Mouse (Mus musculus) central nervous system, embryonic 11.5 days (tissue): ENCODE data around the gene Syngr2. TPM values are rescaled to one million over a fixed set of nuclear protein-coding genes. Genes with fewer than 3 reads are reported as not detected.

Experiments used
- polyA plus RNA-seq: library from polyadenylated mRNA; depleted of rRNA; stranded (reverse); fragments of >200 nt; gene quantifications from 2 replicates; pipeline ENCODE4 v1.2.3, GENCODE M21; 2012; rRNA removed

The Syngr2 gene
- polyA plus RNA-seq = 12.5 and 19.0 TPM in 2 replicates

DNA sequence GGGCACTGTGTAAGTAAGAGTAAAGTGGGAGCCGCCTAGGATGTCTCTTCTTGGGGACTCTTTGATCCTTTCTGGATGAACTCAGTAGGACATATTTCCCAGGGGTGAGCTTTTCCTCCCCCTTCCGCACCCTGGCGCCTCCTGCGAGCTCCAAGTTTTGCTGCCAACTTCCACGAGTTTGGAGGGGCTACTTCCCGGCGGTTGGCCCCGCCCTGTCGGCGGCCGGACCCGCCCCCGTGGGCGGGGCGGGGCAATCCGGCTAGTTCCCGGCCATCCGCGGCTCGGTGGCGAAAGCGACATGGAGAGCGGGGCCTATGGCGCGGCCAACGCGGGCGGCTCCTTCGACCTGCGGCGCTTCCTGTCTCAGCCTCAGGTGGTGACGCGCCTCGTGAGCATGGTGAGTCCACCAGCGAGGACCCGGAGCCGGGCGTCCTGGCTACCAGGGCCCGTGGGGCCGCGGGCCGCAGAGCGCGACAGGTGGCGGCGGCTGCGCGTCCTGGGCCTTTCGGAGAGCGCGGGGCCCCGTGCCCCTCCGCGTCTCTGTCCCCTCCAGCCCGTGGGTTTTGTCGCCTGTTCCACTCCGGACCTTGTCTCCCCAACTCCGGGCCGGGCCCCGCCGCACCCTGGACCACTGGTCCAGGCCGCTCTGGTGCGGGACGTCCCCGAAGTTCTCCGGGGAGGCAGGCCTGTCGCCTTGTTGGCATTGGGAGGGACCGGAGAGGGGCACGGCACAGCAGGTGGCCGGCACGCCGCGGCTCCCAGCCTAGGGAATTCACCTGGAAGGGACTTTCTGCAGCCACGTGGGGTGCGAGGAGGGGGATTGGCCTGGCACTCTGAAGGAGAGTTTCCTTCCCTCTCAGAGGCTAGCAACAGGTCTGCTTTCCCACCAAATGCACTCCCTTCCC is at the start of gene Syngr2, which contains the start of gene Gm20708:
Syngr2 (plus strand) TSS at position 262 of the 905 bp plus-strand sequence.
Gm20708 (plus strand) TSS at position 262 of the 905 bp plus-strand sequence.

DNA sequence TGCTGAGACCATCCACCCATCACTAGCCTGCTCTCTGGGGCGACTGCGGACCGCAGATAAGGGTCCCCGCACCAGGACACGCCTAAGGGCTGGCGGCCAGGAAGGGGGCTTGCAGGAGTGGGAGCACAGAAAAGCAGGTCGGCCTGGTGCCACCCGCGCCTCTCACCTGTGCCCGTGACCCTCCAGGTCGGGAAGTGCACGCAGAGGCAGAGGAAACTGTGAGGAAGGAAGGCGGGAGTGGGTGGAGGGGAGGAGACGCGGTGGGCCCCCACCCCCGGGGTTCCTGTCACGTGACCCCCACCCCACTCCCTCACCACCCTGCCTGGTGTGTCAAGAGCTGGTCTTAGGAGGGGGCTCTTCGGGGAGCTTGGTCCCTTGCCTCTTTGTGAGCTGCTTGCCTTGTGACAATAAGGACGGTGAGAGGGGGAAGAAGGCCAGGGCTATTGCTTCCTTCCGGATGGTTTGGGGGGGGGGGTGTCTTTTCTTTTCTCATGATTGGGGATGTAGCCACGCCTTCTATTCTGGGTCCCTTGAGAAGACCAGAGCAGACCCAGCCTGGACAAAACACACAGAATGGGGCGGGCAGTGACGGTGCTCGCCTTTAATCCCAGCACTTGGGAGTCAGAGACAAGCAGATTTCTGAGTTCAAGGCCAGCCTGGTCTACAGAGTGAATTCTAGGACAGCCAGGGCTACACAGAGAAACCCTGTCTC is 27.3 kb upstream of the Syngr2 start, which contains the start of the genes Tmc8 and Tmc6:
Tmc8 (plus strand) TSS at position 84 of the 712 bp plus-strand sequence.
Tmc6 (minus strand) TSS at position 206 of the 712 bp plus-strand sequence.

DNA sequence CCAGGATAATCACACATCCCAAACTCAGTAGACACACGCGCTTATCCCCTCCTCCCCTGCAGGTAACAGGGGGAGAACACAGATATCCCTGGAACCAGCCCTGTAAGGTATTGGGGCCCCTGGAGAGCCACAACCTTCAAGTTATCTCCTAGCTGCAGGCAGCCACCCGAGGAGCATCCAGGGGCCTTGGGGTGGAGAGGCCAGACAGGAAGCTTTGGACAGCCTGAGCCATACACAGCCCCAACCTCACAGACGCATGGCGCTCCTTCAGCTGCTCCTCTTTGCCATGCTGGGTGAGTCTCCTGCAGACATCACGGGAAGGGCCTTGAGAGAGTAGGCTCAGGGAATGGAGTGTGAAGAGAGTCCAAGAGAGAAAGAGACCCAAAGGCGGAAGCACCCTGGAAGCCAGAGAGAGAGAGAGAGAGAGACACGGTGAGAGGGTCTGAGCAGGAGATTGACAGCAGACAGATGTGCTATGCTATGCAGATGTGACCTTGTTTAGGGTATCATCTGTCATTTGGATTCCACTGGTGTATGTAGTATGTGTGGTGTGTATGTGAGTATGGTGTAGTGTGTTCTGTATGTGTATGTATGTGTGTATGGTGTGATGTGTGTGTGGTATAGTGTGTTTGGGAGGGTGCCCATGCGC is 11.8 kb upstream of the Syngr2 start, which contains the start of gene 6030468B19Rik:
6030468B19Rik (plus strand) TSS at position 150 of the 649 bp plus-strand sequence.

DNA sequence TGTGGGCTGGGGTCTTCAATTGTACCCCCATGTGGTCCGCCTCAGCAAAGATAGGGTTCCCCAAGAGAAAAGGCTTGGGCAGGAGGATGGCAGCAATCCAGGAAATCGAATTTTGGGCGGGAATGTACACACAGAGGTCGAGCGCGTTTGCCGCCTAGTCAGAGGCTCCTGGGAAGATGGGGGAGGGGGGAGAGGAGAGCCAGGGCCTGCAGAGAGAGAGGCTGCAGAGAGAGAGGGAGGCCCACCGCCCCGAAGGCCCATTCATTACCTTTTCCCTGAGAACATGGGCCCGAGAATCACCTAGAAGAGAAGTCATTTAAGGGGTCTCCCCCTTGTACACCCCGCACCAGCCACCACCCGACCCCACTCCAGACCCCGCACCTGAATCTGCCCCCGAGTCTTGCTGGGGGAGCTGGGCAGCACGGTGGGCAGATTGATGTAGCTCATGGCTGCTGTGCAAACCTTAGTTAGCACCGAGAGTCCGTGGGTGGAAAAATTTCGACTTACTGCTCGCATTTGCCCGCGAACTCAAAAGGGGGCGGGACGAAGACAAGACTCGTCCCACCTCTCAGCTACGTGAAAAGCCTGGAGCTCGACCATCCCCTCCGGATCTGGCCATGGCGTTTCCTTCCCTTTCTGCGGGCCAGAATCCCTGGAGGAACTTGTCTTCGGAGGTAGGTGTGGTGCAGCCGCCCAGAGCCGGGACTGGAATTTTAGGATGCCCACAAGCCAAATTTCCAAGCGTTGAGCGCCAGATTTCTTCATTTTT is 16.0 kb downstream of the Syngr2 start, which contains the start of the genes Afmid and Tk1:
Afmid (plus strand) TSS at position 592 of the 769 bp plus-strand sequence.
Tk1 (minus strand) TSS at position 760 of the 769 bp plus-strand sequence.

DNA sequence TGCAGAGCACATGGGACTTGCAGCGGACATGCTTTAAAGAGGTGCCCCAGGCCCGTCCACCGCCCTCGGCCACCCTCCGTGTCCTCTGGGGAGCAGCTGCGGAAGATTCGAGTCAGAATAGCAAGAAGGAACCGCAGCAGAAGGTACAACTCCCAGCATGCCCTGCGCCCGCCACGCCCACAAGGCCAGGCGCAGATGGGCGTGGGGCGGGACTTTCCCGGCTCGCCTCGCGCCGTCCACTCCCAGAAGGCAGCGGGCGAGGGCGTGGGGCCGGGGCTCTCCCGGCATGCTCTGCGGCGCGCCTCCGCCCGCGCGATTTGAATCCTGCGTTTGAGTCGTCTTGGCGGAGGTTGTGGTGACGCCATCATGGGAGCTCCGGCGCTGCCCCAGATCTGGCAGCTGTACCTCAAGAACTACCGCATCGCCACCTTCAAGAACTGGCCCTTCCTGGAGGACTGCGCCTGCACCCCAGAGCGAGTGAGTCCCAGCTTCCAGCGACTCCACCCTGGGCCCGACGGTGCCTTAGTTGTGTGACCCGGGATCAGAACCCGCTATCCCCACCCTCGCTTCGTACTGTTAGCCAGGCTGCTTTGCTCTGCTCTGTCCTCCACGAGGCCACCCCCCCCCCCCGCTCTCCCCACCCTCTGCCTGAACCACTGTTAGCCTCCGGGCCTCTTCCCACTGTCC is 39.7 kb downstream of the Syngr2 start, which contains the start of gene Birc5:
Birc5 (plus strand) TSS at position 267 of the 687 bp plus-strand sequence.

DNA sequence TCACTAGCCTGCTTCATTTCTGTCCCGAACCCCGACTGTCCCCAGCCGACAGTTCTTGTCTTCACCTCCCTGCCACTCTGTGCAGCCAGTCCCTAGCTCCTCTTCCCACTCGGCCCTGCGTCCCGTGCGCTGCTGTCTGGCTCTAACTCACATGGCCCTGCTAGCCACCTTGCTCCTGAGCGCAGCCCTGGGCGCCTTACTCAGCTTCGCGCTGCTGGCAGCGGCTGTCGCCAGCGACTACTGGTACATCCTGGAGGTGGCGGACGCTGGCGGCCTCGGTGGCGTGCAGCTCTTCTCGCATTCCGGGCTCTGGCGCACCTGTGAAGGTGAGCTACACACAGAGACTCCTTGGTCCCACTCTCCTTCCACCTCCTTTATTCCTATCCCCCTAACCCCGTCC is 51.1 kb downstream of the Syngr2 start, which contains the start of gene Tmem235:
Tmem235 (plus strand) TSS at position 152 of the 400 bp plus-strand sequence.

Other genes starting within 250 kb of the Syngr2 start
- gene Tnrc6c, start 155.4 kb upstream of the Syngr2 start, polyA plus RNA-seq = 33.2 and 40.3 TPM in 2 replicates
- 3.1 and 4.5 TPM in 2 replicates for gene Tmc8, start 27.6 kb upstream of the Syngr2 start, polyA plus RNA-seq
- 9.6 and 16.9 TPM in 2 replicates for gene Tmc6, start 27.5 kb upstream of the Syngr2 start, polyA plus RNA-seq
- gene 6030468B19Rik, start 12.0 kb upstream of the Syngr2 start, polyA plus RNA-seq = 2.9 and 4.2 TPM in 2 replicates
- gene Gm20708, start within 50 bp of the Syngr2 start, polyA plus RNA-seq = 0.82 and 0.97 TPM in 2 replicates
- gene Afmid, start 16.3 kb downstream of the Syngr2 start, polyA plus RNA-seq = 5.2 and 6.1 TPM in 2 replicates
- 98.6 and 112 TPM in 2 replicates for gene Tk1, start 16.4 kb downstream of the Syngr2 start, polyA plus RNA-seq
- gene Birc5, start 39.6 kb downstream of the Syngr2 start, polyA plus RNA-seq = 160 and 231 TPM in 2 replicates
- gene Tmem235, start 51.1 kb downstream of the Syngr2 start, polyA plus RNA-seq = 0.05 TPM in 1 of 2 replicates, not detected in the other
- 4.1 and 5.9 TPM in 2 replicates for gene Tha1, start 63.8 kb downstream of the Syngr2 start, polyA plus RNA-seq
- gene Socs3, start 160.4 kb downstream of the Syngr2 start, polyA plus RNA-seq = 8.0 and 9.2 TPM in 2 replicates
- 34.9 and 35.5 TPM in 2 replicates for gene Pgs1, start 176.6 kb downstream of the Syngr2 start, polyA plus RNA-seq